Mouse (Mus musculus) bone marrow macrophage, adult 2 months (primary cell): ENCODE measurements around the gene Arhgef28.

Experiments
- CTCF ChIP-seq: IDR thresholded peaks from 2 replicates; pipeline ENCODE4 v1.5.1; 2012; ENCODE audit warnings: low read depth, mild to moderate bottlenecking, low read length, moderate library complexity
- POLR2A ChIP-seq: IDR thresholded peaks from 2 replicates; pipeline ENCODE4 v1.6.1; 2012; ENCODE audit warnings: mild to moderate bottlenecking, low read depth, low read length, borderline replicate concordance

DNA sequence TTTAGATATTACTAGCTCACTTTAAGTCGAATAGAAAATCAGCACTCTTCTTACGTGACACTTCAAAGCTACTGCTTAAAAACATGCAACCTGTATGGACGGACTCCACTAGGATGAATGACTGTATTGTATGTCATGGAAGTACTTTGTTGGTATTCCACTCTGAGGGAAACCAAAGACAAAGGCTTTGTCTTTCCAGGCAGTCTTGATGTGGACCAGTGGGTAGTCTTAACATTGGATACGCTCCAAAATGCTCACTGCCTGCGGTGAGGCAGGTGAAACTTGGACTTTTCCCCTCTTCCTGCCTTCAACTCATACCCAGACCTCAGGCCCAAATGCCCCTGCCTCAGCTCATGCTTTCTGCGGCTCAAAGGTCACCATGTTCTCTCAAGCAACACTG, 41.4 kb downstream of the Arhgef28 start:
- TF ChIP-seq POLR2A: no peak
- no peak for TF ChIP-seq CTCF
